Mouse (Mus musculus): ENCODE results near the gene Mstn.

GRCm38 (mm10) chr1:53053087-53054022, 8.1 kb upstream of the Mstn start:
- TF ChIP-seq CTCF (IDR thresholded peaks at IDR 0.05; ENCODE audit: low read depth), result peak; percentile 74
- no peak for TF ChIP-seq EP300 (IDR thresholded peaks at IDR 0.05; ENCODE audit: low read depth)
